Mouse (Mus musculus) forebrain, embryonic 13.5 days (tissue): ENCODE results near the gene Sh3gl3. TPM values are rescaled to one million over a fixed set of nuclear protein-coding genes. Genes with fewer than 3 reads are reported as not detected.

ENCODE experiments used
- ATAC-seq: fragments of 200-750 bp; cut with Nextera tagmentation; 2 replicates; pipeline ENCODE4 v1.8.0; 2017
- H3K27ac ChIP-seq: fragments of 300-500 bp; sonication (generic); 2 replicates; pipeline ENCODE4 v1.5.1; 2015; ENCODE audit warnings: inconsistent platforms, mild to moderate bottlenecking, moderate library complexity
- H3K27me3 ChIP-seq: fragments of 300-500 bp; sonication (generic); 2 replicates; pipeline ENCODE4 v1.6.1; 2015; ENCODE audit warnings: mild to moderate bottlenecking, inconsistent platforms
- H3K36me3 ChIP-seq: fragments of 300-500 bp; sonication (generic); 2 replicates; pipeline ENCODE4 v1.6.1; 2015; ENCODE audit warnings: mild to moderate bottlenecking, inconsistent platforms; ENCODE audit not compliant: poor library complexity, severe bottlenecking
- H3K4me1 ChIP-seq: fragments of 300-500 bp; sonication (generic); 2 replicates; pipeline ENCODE4 v1.6.1; 2015; ENCODE audit warnings: inconsistent platforms
- H3K4me2 ChIP-seq: fragments of 300-500 bp; sonication (generic); 2 replicates; pipeline ENCODE4 v1.6.1; 2015; ENCODE audit warnings: inconsistent platforms, mild to moderate bottlenecking, moderate library complexity
- H3K4me3 ChIP-seq: fragments of 300-500 bp; sonication (generic); 2 replicates; pipeline ENCODE4 v1.5.1; 2015; ENCODE audit warnings: mild to moderate bottlenecking, inconsistent platforms
- H3K9ac ChIP-seq: fragments of 300-500 bp; sonication (generic); 2 replicates; pipeline ENCODE4 v1.6.1; 2015; ENCODE audit warnings: mild to moderate bottlenecking, inconsistent platforms
- H3K9me3 ChIP-seq: fragments of 300-500 bp; sonication (generic); replicated peaks from 2 replicates; pipeline ENCODE4 v1.6.1; 2016; ENCODE audit warnings: inconsistent platforms
- WGBS: fragments of 180-500 bp; shearing (Covaris S2); methylation state at CpG from one replicate; pipeline ENCODE4 v1.1.7; 2015; 5-methylcytosine and 5-hydroxymethylcytosine counted together
- polyA plus RNA-seq: library from polyadenylated mRNA; unstranded; fragments of >200 nt; fragmentation: Nextera tagmentation; extraction: Ambion mirVana; gene quantifications from 2 replicates; pipeline ENCODE4 v1.2.1, GENCODE M21; 2015

The Sh3gl3 gene
- polyA plus RNA-seq, 1 experiment from 2014 or later: 27.5 TPM

- no peak for ATAC-seq
- no peaks in the 10 kb centered on the region for H3K4me1 ChIP-seq
Measured at GRCm38 (mm10) chr7:82326616-82327015, 153.0 kb downstream of the Sh3gl3 start.

GRCm38 (mm10) chr7:82327201-82327600 lies 153.6 kb downstream of the Sh3gl3 start:
- Histone ChIP-seq H3K9me3 (no peaks in the 10 kb centered on the region), H3K9ac (no peak overlapping the region), H3K27me3 (peaks cover 4% of the 10 kb centered on the region; the same call in 1 of the 2 replicates), H3K27ac (no peak overlapping the region), H3K4me2 (no peak overlapping the region), H3K4me3 (no peak overlapping the region), H3K4me1 (no peaks in the 10 kb centered on the region), H3K36me3 (no peaks in the 10 kb centered on the region)
- WGBS: 66% methylated on average over 4 of the region's 4 CpGs
- no peak for ATAC-seq

More at GRCm38 (mm10) chr7:82326616-82327015, 153.0 kb downstream of the Sh3gl3 start:
- Histone ChIP-seq H3K4me2 (no peak overlapping the region), H3K9me3 (no peaks in the 10 kb centered on the region), H3K9ac (no peak overlapping the region), H3K4me3 (no peak overlapping the region), H3K36me3 (no peaks in the 10 kb centered on the region), H3K27me3 (peaks cover 4% of the 10 kb centered on the region; the same call in 1 of the 2 replicates), H3K27ac (no peak overlapping the region)
- WGBS: 77% methylated on average over 1 of the region's 1 CpGs

- Histone ChIP-seq H3K27ac (no peak overlapping the region), H3K27me3 (peaks cover 4% of the 10 kb centered on the region; the same call in 1 of the 2 replicates), H3K9me3 (no peaks in the 10 kb centered on the region), H3K36me3 (no peaks in the 10 kb centered on the region), H3K9ac (no peak overlapping the region), H3K4me1 (peaks cover 6% of the 10 kb centered on the region; the same call in 1 of the 2 replicates), H3K4me2 (no peak overlapping the region), H3K4me3 (no peak overlapping the region)
- ATAC-seq: no peak
- 61% methylated on average over 5 of the region's 5 CpGs for WGBS
Measured at GRCm38 (mm10) chr7:82327881-82328280, 154.2 kb downstream of the Sh3gl3 start.

- Histone ChIP-seq H3K9me3 (no peaks in the 10 kb centered on the region), H3K27me3 (peaks cover 19% of the 10 kb centered on the region), H3K4me3 (no peak overlapping the region), H3K4me2 (no peak overlapping the region), H3K27ac (no peak overlapping the region), H3K9ac (no peak overlapping the region), H3K4me1 (peaks cover 19% of the 10 kb centered on the region), H3K36me3 (no peaks in the 10 kb centered on the region)
- no peak for ATAC-seq
- 67% methylated on average over 4 of the region's 4 CpGs for WGBS
Measured at GRCm38 (mm10) chr7:82329831-82330230, 156.2 kb downstream of the Sh3gl3 start.

GRCm38 (mm10) chr7:82330860-82331259 lies 157.2 kb downstream of the Sh3gl3 start:
- H3K27ac ChIP-seq: no peak overlapping the region
- H3K4me3 ChIP-seq: no peak overlapping the region
- 81% methylated on average over 6 of the region's 6 CpGs for WGBS
- H3K9me3 ChIP-seq: no peaks in the 10 kb centered on the region
- no peak for ATAC-seq
- H3K4me2 ChIP-seq: no peak overlapping the region
- no peak overlapping the region for H3K9ac ChIP-seq
- no peaks in the 10 kb centered on the region for H3K36me3 ChIP-seq
- H3K27me3 ChIP-seq: peaks cover 30% of the 10 kb centered on the region
- peaks cover 28% of the 10 kb centered on the region for H3K4me1 ChIP-seq

- Histone ChIP-seq H3K4me1 (peaks cover 33% of the 10 kb centered on the region), H3K9me3 (no peaks in the 10 kb centered on the region), H3K9ac (no peak overlapping the region), H3K36me3 (no peaks in the 10 kb centered on the region), H3K4me3 (no peak overlapping the region), H3K27me3 (peaks cover 56% of the 10 kb centered on the region), H3K27ac (no peak overlapping the region), H3K4me2 (no peak overlapping the region)
- WGBS: 35% methylated on average over 1 of the region's 1 CpGs
- ATAC-seq: peak; percentile 36
Measured at GRCm38 (mm10) chr7:82334000-82334399, 160.4 kb downstream of the Sh3gl3 start.

GRCm38 (mm10) chr7:82335211-82336121 lies 161.8 kb downstream of the Sh3gl3 start, which contains the start of gene Adamtsl3:
Gene Adamtsl3 (plus strand): TSS chr7:82335694.
- peaks cover 56% of the 10 kb centered on the region for H3K27me3 ChIP-seq

GRCm38 (mm10) chr7:82336132-82336531 lies 162.5 kb downstream of the Sh3gl3 start:
- Histone ChIP-seq H3K9me3 (no peaks in the 10 kb centered on the region), H3K4me1 (peaks cover 33% of the 10 kb centered on the region), H3K4me3 (peak overlapping the region; percentile 54), H3K27me3 (peaks cover 54% of the 10 kb centered on the region), H3K9ac (peak overlapping the region; percentile 61; the same call in 1 of the 2 replicates), H3K27ac (no peak overlapping the region), H3K36me3 (no peaks in the 10 kb centered on the region), H3K4me2 (peak overlapping the region; percentile 87)
- peak; percentile 50 for ATAC-seq
- WGBS: 1% methylated on average over 34 of the region's 34 CpGs

More at GRCm38 (mm10) chr7:82335211-82336121, 161.8 kb downstream of the Sh3gl3 start, which contains the start of gene Adamtsl3:
- H3K9me3 ChIP-seq: no peaks in the 10 kb centered on the region
- WGBS: 1% methylated on average over 82 of the region's 95 CpGs
- H3K9ac ChIP-seq: peak within 1 kb of the TSS; percentile 61
- no peak within 1 kb of the TSS for H3K27ac ChIP-seq
- H3K4me1 ChIP-seq: peaks cover 33% of the 10 kb centered on the region
- peak within 1 kb of the TSS; percentile 54 for H3K4me3 ChIP-seq
- peak; percentile 66 for ATAC-seq
- peak within 1 kb of the TSS; percentile 87 for H3K4me2 ChIP-seq
- no peaks in the 10 kb centered on the region for H3K36me3 ChIP-seq

- 92% methylated on average over 9 of the region's 9 CpGs for WGBS
- peaks cover 51% of the 10 kb centered on the region for H3K27me3 ChIP-seq
Measured at GRCm38 (mm10) chr7:82338121-82338520, 164.5 kb downstream of the Sh3gl3 start.

GRCm38 (mm10) chr7:82338532-82338931 lies 164.9 kb downstream of the Sh3gl3 start:
- ATAC-seq: no peak

More at GRCm38 (mm10) chr7:82338121-82338520, 164.5 kb downstream of the Sh3gl3 start:
- Histone ChIP-seq H3K27ac (no peak overlapping the region), H3K9me3 (no peaks in the 10 kb centered on the region), H3K9ac (no peak overlapping the region), H3K4me3 (no peak overlapping the region), H3K36me3 (no peaks in the 10 kb centered on the region), H3K4me2 (no peak overlapping the region), H3K4me1 (peaks cover 26% of the 10 kb centered on the region)
- no peak for ATAC-seq

GRCm38 (mm10) chr7:82339214-82339613 lies 165.6 kb downstream of the Sh3gl3 start:
- Histone ChIP-seq H3K4me1 (peaks cover 20% of the 10 kb centered on the region), H3K27ac (no peak overlapping the region), H3K27me3 (peaks cover 43% of the 10 kb centered on the region), H3K4me3 (no peak overlapping the region), H3K9me3 (no peaks in the 10 kb centered on the region), H3K9ac (no peak overlapping the region), H3K4me2 (no peak overlapping the region), H3K36me3 (no peaks in the 10 kb centered on the region)
- no peak for ATAC-seq
- 57% methylated on average over 3 of the region's 3 CpGs for WGBS

More at GRCm38 (mm10) chr7:82338532-82338931, 164.9 kb downstream of the Sh3gl3 start:
- Histone ChIP-seq H3K9me3 (no peaks in the 10 kb centered on the region), H3K4me3 (no peak overlapping the region), H3K27ac (no peak overlapping the region), H3K27me3 (peaks cover 49% of the 10 kb centered on the region), H3K36me3 (no peaks in the 10 kb centered on the region), H3K4me2 (no peak overlapping the region), H3K4me1 (peaks cover 26% of the 10 kb centered on the region), H3K9ac (no peak overlapping the region)
- WGBS: 86% methylated on average over 4 of the region's 4 CpGs

- H3K9ac ChIP-seq: no peak overlapping the region
- H3K4me3 ChIP-seq: no peak overlapping the region
- no peaks in the 10 kb centered on the region for H3K4me1 ChIP-seq
- 55% methylated on average over 8 of the region's 8 CpGs for WGBS
- no peaks in the 10 kb centered on the region for H3K36me3 ChIP-seq
- H3K27ac ChIP-seq: no peak overlapping the region
- H3K27me3 ChIP-seq: peaks cover 20% of the 10 kb centered on the region
- no peak overlapping the region for H3K4me2 ChIP-seq
- H3K9me3 ChIP-seq: no peaks in the 10 kb centered on the region
- ATAC-seq: no peak
Measured at GRCm38 (mm10) chr7:82341476-82341875, 167.8 kb downstream of the Sh3gl3 start.
